Mouse (Mus musculus) forebrain, embryonic 13.5 days (tissue): Measurements from ENCODE around the gene Cyb5r3. TPM values are rescaled to one million over a fixed set of nuclear protein-coding genes. Genes with fewer than 3 reads are reported as not detected.

Experiments
- ATAC-seq: fragments of 200-750 bp; cut with Nextera tagmentation; 2 replicates; pipeline ENCODE4 v1.8.0; 2017
- H3K27ac ChIP-seq: fragments of 300-500 bp; sonication (generic); 2 replicates; pipeline ENCODE4 v1.5.1; 2015; ENCODE audit warnings: inconsistent platforms, mild to moderate bottlenecking, moderate library complexity
- H3K27me3 ChIP-seq: fragments of 300-500 bp; sonication (generic); 2 replicates; pipeline ENCODE4 v1.6.1; 2015; ENCODE audit warnings: mild to moderate bottlenecking, inconsistent platforms
- H3K36me3 ChIP-seq: fragments of 300-500 bp; sonication (generic); 2 replicates; pipeline ENCODE4 v1.6.1; 2015; ENCODE audit warnings: mild to moderate bottlenecking, inconsistent platforms; ENCODE audit not compliant: poor library complexity, severe bottlenecking
- H3K4me1 ChIP-seq: fragments of 300-500 bp; sonication (generic); 2 replicates; pipeline ENCODE4 v1.6.1; 2015; ENCODE audit warnings: inconsistent platforms
- H3K4me2 ChIP-seq: fragments of 300-500 bp; sonication (generic); 2 replicates; pipeline ENCODE4 v1.6.1; 2015; ENCODE audit warnings: inconsistent platforms, mild to moderate bottlenecking, moderate library complexity
- H3K4me3 ChIP-seq: fragments of 300-500 bp; sonication (generic); 2 replicates; pipeline ENCODE4 v1.5.1; 2015; ENCODE audit warnings: mild to moderate bottlenecking, inconsistent platforms
- H3K9ac ChIP-seq: fragments of 300-500 bp; sonication (generic); 2 replicates; pipeline ENCODE4 v1.6.1; 2015; ENCODE audit warnings: mild to moderate bottlenecking, inconsistent platforms
- H3K9me3 ChIP-seq: fragments of 300-500 bp; sonication (generic); replicated peaks from 2 replicates; pipeline ENCODE4 v1.6.1; 2016; ENCODE audit warnings: inconsistent platforms
- WGBS: fragments of 180-500 bp; shearing (Covaris S2); methylation state at CpG from one replicate; pipeline ENCODE4 v1.1.7; 2015; 5-methylcytosine and 5-hydroxymethylcytosine counted together
- polyA plus RNA-seq: library from polyadenylated mRNA; unstranded; fragments of >200 nt; fragmentation: Nextera tagmentation; extraction: Ambion mirVana; gene quantifications from 2 replicates; pipeline ENCODE4 v1.2.1, GENCODE M21; 2015

Cyb5r3 gene
- polyA plus RNA-seq, 1 experiment from 2014 or later, result 99.0 TPM

DNA sequence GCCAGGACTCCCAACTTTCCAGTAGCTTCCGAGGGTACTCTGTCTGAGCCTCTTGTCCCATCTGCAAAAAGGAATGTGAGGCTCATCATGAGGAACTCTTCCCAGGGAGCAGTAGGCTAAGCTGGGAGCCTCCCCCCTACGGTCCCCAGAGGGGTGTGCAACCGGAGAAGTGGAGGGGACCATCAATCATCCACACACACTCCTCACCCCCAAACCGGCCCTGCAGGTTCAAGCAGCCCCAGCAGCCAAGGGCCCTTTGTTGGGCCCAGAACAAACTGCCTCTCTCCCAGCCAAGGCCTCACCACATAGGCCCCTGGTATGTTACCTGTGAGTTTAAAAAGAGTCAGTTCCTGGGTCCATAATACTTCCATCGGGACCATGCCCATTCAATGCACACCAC is 5.3 kb downstream of the Cyb5r3 start:
- Histone ChIP-seq H3K9ac (no peak overlapping the region), H3K27ac (no peak overlapping the region), H3K9me3 (no peaks in the 10 kb centered on the region), H3K36me3 (peaks cover 14% of the 10 kb centered on the region), H3K4me3 (no peak overlapping the region), H3K27me3 (no peaks in the 10 kb centered on the region), H3K4me2 (no peak overlapping the region), H3K4me1 (peaks cover 19% of the 10 kb centered on the region)
- ATAC-seq, result no peak
- WGBS, result 83% methylated on average over 5 of the region's 5 CpGs

DNA sequence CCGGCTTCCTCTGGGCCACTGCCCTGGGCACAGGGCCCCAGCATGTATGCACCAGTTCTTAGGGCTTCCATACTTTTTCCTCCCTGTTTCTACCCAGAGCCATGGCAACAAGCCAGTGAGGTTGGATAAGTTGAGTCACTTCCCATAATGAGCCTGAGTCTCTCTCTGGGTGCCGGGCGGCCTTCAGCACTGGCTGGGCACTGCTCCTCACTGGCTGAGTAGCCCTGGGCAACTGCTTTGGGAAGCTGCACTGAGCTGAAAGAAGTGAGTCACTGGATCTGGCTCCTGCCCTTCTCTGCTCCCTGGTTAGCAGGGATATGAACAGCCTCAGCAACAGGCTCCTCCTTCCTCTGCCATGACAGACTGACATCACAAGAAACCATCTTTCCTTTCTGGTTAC is 5.8 kb downstream of the Cyb5r3 start:
- Histone ChIP-seq H3K9ac (no peak overlapping the region), H3K4me3 (no peak overlapping the region), H3K27me3 (no peaks in the 10 kb centered on the region), H3K27ac (no peak overlapping the region), H3K4me2 (no peak overlapping the region), H3K36me3 (peaks cover 19% of the 10 kb centered on the region), H3K9me3 (no peaks in the 10 kb centered on the region), H3K4me1 (peaks cover 18% of the 10 kb centered on the region)
- ATAC-seq, result no peak
- 88% methylated on average over 3 of the region's 3 CpGs for WGBS

DNA sequence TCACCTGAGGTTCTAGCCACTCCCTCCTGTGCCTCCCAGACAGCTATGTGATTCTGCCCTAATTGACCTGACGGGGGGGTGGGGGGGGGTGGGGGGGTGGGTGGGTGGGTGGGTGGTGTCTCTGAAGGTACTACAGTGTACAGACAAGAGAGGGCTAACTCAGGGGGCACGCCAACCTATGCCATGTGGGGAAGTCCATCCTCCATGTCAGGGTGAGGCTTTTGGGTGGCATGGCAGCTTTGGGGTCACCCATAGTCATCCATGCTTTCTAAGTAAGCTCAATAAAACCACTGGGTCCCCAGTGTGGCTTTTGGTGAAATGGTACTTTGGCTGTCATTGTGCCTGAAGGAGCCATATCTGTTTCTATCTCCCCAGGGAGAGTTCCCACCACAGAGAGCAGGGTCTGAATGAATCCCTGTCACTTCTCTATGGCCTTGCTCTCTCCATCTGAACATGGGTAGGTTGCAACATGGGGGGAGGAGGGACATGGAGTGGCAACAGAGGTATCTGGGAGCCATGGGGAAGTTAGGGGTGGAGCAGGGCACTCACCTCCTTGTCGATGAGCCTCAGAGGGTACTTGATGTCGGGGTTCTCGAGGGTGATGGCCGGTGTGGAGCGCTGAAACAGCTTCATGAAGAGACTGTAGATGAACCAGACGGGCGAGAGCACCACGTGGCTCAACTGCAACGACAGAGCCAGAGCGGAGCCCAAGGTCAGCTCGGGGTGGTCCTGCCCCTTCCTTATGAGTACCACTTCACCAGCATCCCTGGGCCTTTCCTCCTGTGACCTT is 6.7 kb downstream of the Cyb5r3 start:
- no peak overlapping the region for H3K4me2 ChIP-seq
- peaks cover 9% of the 10 kb centered on the region for H3K4me1 ChIP-seq
- no peak overlapping the region for H3K9ac ChIP-seq
- no peaks in the 10 kb centered on the region for H3K27me3 ChIP-seq
- no peak overlapping the region for H3K4me3 ChIP-seq
- ATAC-seq, result no peak
- 96% methylated on average over 13 of the region's 13 CpGs for WGBS
- H3K9me3 ChIP-seq, result no peaks in the 10 kb centered on the region
- peaks cover 26% of the 10 kb centered on the region for H3K36me3 ChIP-seq
- no peak overlapping the region for H3K27ac ChIP-seq

DNA sequence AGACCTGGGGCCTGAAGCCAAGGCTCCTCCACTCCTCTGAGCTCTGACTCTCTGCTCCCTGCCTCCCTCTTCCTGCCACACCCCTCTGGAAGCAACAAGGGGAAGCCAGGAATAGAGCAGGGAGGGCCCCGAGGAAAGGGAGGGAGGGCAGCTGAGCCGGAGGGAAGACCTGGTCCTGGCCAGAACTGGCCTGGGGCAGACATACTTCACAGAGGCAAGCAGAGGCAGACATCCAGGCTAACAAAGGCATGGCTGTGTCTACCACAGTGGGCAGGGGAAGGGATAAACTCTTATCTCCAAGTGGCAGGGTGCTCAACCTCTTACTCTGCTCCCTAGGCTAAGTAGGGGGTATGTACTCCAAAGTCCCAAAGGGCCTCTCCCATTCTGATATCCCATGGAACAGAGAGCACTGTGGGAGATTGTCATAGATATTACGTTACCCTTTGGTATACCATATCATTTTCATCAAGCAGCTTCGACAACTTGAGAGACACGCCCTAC is 7.4 kb downstream of the Cyb5r3 start:
- Histone ChIP-seq H3K36me3 (peaks cover 33% of the 10 kb centered on the region), H3K9me3 (no peaks in the 10 kb centered on the region), H3K4me2 (no peak overlapping the region), H3K4me1 (peaks cover 3% of the 10 kb centered on the region; the same call in 1 of the 2 replicates), H3K4me3 (no peak overlapping the region), H3K9ac (no peak overlapping the region), H3K27me3 (no peaks in the 10 kb centered on the region), H3K27ac (no peak overlapping the region)
- ATAC-seq, result no peak
- WGBS, result 97% methylated on average over 4 of the region's 5 CpGs

DNA sequence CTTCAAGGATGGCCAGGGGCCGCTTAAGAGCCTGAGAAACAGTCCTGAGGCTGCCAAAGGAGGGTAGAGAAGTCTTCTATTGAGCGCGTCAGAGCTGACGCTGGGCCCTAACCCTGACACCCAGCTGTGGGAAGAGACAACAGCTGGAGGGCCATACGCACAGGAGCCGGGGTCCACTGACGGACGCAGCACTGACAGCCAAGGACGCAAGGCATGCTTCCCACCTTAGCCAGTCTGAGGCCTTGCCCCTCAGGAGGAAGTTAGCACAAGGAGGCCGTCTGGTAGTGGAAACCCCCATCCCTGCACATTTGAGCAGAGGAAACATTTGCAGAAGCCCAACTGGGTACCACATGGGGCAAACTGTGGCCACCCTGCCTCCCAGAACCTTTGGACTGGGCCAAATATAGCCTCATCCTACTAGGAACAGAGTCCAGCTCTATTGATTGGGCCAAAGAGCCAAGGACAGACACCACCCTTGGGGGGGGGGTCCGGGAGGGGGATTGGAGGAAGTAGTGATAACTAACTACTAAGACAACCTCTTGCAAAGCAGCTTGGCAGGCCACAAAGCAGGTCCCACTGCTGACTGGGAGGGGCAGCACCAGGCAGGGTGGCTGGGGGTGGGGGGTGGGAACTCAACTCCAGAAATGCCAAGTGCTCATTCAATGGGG is 9.4 kb downstream of the Cyb5r3 start:
- Histone ChIP-seq H3K4me2 (no peak overlapping the region), H3K36me3 (peaks cover 54% of the 10 kb centered on the region), H3K9ac (no peak overlapping the region), H3K27me3 (no peaks in the 10 kb centered on the region), H3K4me3 (no peak overlapping the region), H3K27ac (no peak overlapping the region), H3K4me1 (no peaks in the 10 kb centered on the region), H3K9me3 (no peaks in the 10 kb centered on the region)
- ATAC-seq, result no peak
- 90% methylated on average over 11 of the region's 11 CpGs for WGBS

DNA sequence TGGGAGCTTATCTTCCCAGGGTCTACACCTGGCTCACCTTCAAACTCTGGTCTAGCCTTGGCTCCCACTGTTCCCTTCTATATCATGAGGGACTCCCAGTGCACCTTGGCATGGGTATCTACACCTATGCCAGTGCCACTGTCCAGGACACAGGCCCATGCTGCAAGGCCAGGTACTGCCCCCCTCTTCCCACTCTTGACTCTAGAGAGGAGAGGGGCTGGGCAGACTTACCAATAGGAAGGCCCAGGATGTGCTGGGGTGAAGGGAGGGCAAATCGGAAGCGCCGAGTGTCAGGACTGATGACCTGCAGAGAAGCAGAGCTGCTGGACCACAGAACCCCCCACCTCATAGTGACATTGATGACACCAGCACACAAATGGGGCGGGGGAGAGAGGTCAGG is 10.4 kb downstream of the Cyb5r3 start:
- no peaks in the 10 kb centered on the region for H3K4me1 ChIP-seq
- 93% methylated on average over 4 of the region's 4 CpGs for WGBS
- H3K27ac ChIP-seq, result no peak overlapping the region
- H3K4me2 ChIP-seq, result no peak overlapping the region
- H3K36me3 ChIP-seq, result peaks cover 60% of the 10 kb centered on the region
- H3K4me3 ChIP-seq, result no peak overlapping the region
- ATAC-seq, result no peak
- H3K9ac ChIP-seq, result no peak overlapping the region
- H3K9me3 ChIP-seq, result no peaks in the 10 kb centered on the region
- no peaks in the 10 kb centered on the region for H3K27me3 ChIP-seq

DNA sequence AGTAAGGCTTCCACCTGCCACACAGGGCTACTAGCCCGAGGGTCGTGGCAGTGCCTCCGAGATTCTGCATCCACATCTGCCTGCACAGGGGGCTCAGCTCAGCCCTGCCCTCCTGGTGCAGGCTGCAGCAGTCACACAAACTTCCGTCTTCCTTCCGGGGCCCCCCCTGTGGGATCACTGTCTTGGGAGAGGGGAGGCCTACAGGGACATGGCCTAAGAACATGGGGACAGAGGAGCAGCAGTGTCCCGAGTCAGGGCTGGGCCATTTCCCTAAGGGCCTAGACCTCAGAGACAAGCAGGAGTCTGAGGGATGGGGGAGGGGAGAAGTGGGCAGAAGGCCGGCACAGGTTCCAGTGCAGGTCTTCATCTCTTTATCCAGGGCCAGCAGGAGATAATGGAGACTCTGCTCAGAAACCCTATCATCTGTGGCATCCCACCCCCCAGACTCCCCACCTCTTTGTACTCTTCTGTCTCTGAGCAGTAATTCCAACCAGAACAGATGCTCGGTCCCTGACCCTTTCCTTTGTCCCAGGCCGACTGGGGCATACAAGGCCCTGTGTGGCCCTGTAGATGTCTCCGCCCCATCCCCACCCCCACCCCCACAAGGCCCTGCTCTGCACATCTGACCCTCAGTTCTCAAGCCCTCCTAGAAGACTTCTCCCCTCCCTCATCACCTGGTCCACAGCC is 11.2 kb downstream of the Cyb5r3 start:
- Histone ChIP-seq H3K4me3 (no peak overlapping the region), H3K9me3 (no peaks in the 10 kb centered on the region), H3K4me2 (no peak overlapping the region), H3K36me3 (peaks cover 60% of the 10 kb centered on the region), H3K4me1 (no peaks in the 10 kb centered on the region), H3K9ac (no peak overlapping the region), H3K27ac (no peak overlapping the region), H3K27me3 (no peaks in the 10 kb centered on the region)
- ATAC-seq, result no peak
- WGBS, result 26% methylated on average over 10 of the region's 10 CpGs

DNA sequence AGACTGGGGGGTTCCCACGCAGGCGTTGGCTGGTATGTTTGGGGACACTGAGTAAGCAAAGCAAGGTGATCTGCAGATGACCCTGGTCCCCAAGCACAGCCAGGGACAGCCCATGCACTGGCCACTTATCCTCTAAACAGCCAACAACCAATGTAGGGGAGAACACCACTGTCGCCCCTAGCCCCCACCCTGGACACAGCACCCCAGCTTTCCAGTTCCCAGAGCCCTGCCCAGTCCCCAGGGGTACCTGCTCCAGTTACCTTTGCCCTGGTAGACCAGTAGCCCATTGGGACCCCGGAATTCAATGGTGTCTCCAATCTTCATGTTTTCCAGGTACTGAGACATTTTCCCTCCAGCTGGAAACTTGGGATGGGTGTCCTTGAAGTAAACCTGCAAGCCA is 11.8 kb downstream of the Cyb5r3 start:
- WGBS, result 92% methylated on average over 4 of the region's 4 CpGs

DNA sequence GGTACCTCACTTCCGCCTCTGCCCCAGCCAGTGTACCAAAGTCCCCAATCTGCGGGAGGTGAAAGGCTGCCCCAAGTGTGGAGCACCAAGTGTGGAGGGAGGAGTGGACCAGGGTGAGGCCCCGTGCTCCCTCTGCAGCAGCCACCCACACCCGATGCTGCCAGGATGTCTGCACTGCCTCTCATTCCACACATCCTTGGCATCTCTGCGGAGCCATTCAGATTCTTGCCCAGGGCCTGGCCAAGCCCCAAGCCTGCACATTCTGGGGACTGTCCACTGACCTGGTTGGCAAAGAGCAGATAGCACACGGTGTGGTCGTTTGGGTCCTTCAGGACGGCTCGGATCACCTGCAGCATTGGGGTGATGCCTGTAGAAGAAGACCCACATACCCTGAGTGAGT is 12.6 kb downstream of the Cyb5r3 start:
- Histone ChIP-seq H3K4me3 (no peak overlapping the region), H3K27me3 (no peaks in the 10 kb centered on the region), H3K4me2 (no peak overlapping the region), H3K9ac (no peak overlapping the region), H3K9me3 (no peaks in the 10 kb centered on the region), H3K4me1 (no peaks in the 10 kb centered on the region), H3K36me3 (peaks cover 59% of the 10 kb centered on the region), H3K27ac (no peak overlapping the region)
- WGBS, result 93% methylated on average over 9 of the region's 9 CpGs
- ATAC-seq, result no peak

More for the DNA sequence above, 11.8 kb downstream of the Cyb5r3 start:
- no peak for ATAC-seq
- no peaks in the 10 kb centered on the region for H3K27me3 ChIP-seq
- no peak overlapping the region for H3K4me2 ChIP-seq
- H3K36me3 ChIP-seq, result peaks cover 60% of the 10 kb centered on the region
- no peaks in the 10 kb centered on the region for H3K4me1 ChIP-seq
- no peaks in the 10 kb centered on the region for H3K9me3 ChIP-seq
- no peak overlapping the region for H3K4me3 ChIP-seq
- H3K27ac ChIP-seq, result no peak overlapping the region
- no peak overlapping the region for H3K9ac ChIP-seq

DNA sequence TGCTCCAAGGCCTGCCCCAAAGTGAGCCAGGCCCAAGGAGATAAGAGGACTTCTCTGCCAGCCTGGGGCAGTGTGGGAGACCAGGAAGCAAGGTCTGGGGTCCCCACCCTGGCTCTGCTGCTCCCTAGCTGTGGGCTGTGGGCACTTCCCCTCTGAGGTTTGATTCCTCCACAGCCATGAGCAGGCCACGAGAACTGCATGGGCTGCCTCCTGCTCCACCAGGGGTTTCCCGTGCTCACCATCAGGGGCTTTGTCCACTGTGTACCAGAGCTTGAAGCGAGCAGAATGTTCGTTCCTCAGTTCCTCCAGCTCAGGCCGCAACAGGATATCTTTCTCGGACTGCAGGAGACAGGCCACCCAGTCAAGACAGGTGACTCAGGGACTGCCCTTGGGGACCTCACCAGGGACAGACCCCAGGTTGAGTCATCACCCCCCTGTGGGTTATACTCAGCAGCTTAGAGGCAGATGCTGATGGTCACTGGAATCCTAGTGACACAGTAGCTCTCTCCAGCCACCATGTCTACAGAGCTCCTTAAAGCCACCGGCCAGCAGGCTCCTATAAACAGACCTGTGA is 13.7 kb downstream of the Cyb5r3 start:
- H3K4me3 ChIP-seq, result no peak overlapping the region
- ATAC-seq, result no peak
- no peaks in the 10 kb centered on the region for H3K4me1 ChIP-seq
- no peaks in the 10 kb centered on the region for H3K27me3 ChIP-seq
- no peak overlapping the region for H3K9ac ChIP-seq
- H3K4me2 ChIP-seq, result no peak overlapping the region
- peaks cover 64% of the 10 kb centered on the region for H3K36me3 ChIP-seq
- no peaks in the 10 kb centered on the region for H3K9me3 ChIP-seq
- 91% methylated on average over 7 of the region's 7 CpGs for WGBS
- no peak overlapping the region for H3K27ac ChIP-seq

DNA sequence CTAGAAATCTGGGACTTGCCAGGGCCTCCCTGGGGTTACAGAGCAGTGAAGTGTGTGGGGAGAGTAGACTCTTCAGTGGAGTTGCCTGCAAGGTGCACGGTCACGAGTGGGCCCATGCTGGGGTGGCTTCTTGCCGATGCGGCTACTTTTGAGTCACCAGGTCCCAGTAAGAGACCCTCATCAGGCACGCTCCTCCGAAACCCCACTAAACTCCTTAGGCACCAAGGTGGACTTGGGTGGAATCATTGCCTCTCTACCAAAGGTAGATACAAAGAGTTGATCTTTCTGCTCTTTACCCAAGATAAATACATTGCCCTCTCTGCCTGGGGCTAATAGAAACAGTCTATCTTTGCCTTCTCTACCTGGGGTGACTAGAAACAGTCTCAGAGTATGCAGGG is 14.7 kb downstream of the Cyb5r3 start:
- Histone ChIP-seq H3K27ac (no peak overlapping the region), H3K9ac (no peak overlapping the region), H3K4me1 (no peaks in the 10 kb centered on the region), H3K4me2 (no peak overlapping the region), H3K27me3 (no peaks in the 10 kb centered on the region), H3K36me3 (peaks cover 68% of the 10 kb centered on the region), H3K9me3 (no peaks in the 10 kb centered on the region), H3K4me3 (no peak overlapping the region)
- ATAC-seq, result no peak
- WGBS, result 94% methylated on average over 6 of the region's 6 CpGs
